Mouse (Mus musculus) 3134 (cell line): Measurements from ENCODE around the gene Arhgap45.

Experiments used
- DNase-seq: peaks from one replicate; pipeline ENCODE4 v3.0.0-alpha.2; 2011; ENCODE audit warnings: low spot score; ENCODE audit not compliant: insufficient read length; ENCODE audit errors: extremely low read depth

Gene Arhgap45

GRCm38 (mm10) chr10:79986232-79986878 is 30.1 kb upstream of the Arhgap45 start:
- peak; percentile 79 for DNase-seq

GRCm38 (mm10) chr10:79986963-79987362 is 29.5 kb upstream of the Arhgap45 start:
- DNase-seq: peak; percentile 93

GRCm38 (mm10) chr10:79987771-79988505 is 28.5 kb upstream of the Arhgap45 start:
- DNase-seq: peak; percentile 66

- DNase-seq: peak; percentile 86
Observed at GRCm38 (mm10) chr10:79988506-79989271, 27.8 kb upstream of the Arhgap45 start, which contains the start of gene Cnn2. TSS of gene Cnn2 (plus strand) at chr10:79988584.

- DNase-seq: no peak
Observed at GRCm38 (mm10) chr10:79989272-79989786, 27.1 kb upstream of the Arhgap45 start.

GRCm38 (mm10) chr10:79989870-79990269 is 26.6 kb upstream of the Arhgap45 start:
- peak; percentile 85 for DNase-seq

GRCm38 (mm10) chr10:79991099-79991498 is 25.4 kb upstream of the Arhgap45 start:
- DNase-seq: no peak

- no peak for DNase-seq
Observed at GRCm38 (mm10) chr10:79991548-79991947, 24.9 kb upstream of the Arhgap45 start.

GRCm38 (mm10) chr10:79994397-79995115 is 21.9 kb upstream of the Arhgap45 start:
- no peak for DNase-seq

- DNase-seq: no peak
Observed at GRCm38 (mm10) chr10:79995636-79996035, 20.8 kb upstream of the Arhgap45 start.

GRCm38 (mm10) chr10:79996272-79997033 is 20.0 kb upstream of the Arhgap45 start, which contains the start of gene Abca7:
TSS of gene Abca7 (plus strand) at chr10:79996494.
- DNase-seq: peak; percentile 89

- DNase-seq: peak; percentile 80
Observed at GRCm38 (mm10) chr10:79997034-79997760, 19.3 kb upstream of the Arhgap45 start.

- no peak for DNase-seq
Observed at GRCm38 (mm10) chr10:79997819-79998218, 18.6 kb upstream of the Arhgap45 start.

GRCm38 (mm10) chr10:80001945-80002344 is 14.5 kb upstream of the Arhgap45 start:
- no peak for DNase-seq

- DNase-seq: no peak
Observed at GRCm38 (mm10) chr10:80002829-80003228, 13.6 kb upstream of the Arhgap45 start.

GRCm38 (mm10) chr10:80003374-80004232 is 12.8 kb upstream of the Arhgap45 start:
- peak; percentile 69 for DNase-seq

GRCm38 (mm10) chr10:80004233-80004705 is 12.2 kb upstream of the Arhgap45 start:
- no peak for DNase-seq

GRCm38 (mm10) chr10:80011740-80012139 is 4.7 kb upstream of the Arhgap45 start:
- DNase-seq: no peak
